Mouse (Mus musculus) heart, embryonic 13.5 days (tissue): Measurements from ENCODE around the gene March8. TPM values are rescaled to one million over a fixed set of nuclear protein-coding genes. Genes with fewer than 3 reads are reported as not detected.

ENCODE experiments used
- ATAC-seq: fragments of 200-750 bp; cut with Nextera tagmentation; 2 replicates; pipeline ENCODE4 v1.8.0; 2017; ENCODE audit warnings: moderate TSS enrichment; ENCODE audit not compliant: insufficient number of reproducible peaks, low FRiP score, low TSS enrichment; ENCODE audit errors: extremely low read depth
- H3K27ac ChIP-seq: fragments of 300-500 bp; sonication (generic); replicated peaks from 2 replicates; pipeline ENCODE4 v1.5.1; 2015; ENCODE audit warnings: moderate library complexity, mild to moderate bottlenecking, inconsistent platforms
- H3K27me3 ChIP-seq: fragments of 300-500 bp; sonication (generic); replicated peaks from 2 replicates; pipeline ENCODE4 v1.6.1; 2015; ENCODE audit warnings: mild to moderate bottlenecking, inconsistent platforms
- H3K36me3 ChIP-seq: fragments of 300-500 bp; sonication (generic); 2 replicates; pipeline ENCODE4 v1.6.1; 2015; ENCODE audit warnings: mild to moderate bottlenecking, inconsistent platforms
- H3K4me1 ChIP-seq: fragments of 300-500 bp; sonication (generic); 2 replicates; pipeline ENCODE4 v1.6.1; 2015; ENCODE audit warnings: inconsistent platforms
- H3K4me2 ChIP-seq: fragments of 300-500 bp; sonication (generic); 2 replicates; pipeline ENCODE4 v1.6.1; 2015; ENCODE audit warnings: inconsistent platforms, mild to moderate bottlenecking, moderate library complexity
- H3K4me3 ChIP-seq: fragments of 300-500 bp; sonication (generic); 2 replicates; pipeline ENCODE4 v1.5.1; 2015; ENCODE audit warnings: moderate library complexity, mild to moderate bottlenecking, inconsistent platforms
- H3K9ac ChIP-seq: fragments of 300-500 bp; sonication (generic); 2 replicates; pipeline ENCODE4 v1.6.1; 2015; ENCODE audit warnings: inconsistent platforms, mild to moderate bottlenecking, moderate library complexity
- H3K9me3 ChIP-seq: fragments of 300-500 bp; sonication (generic); 2 replicates; pipeline ENCODE4 v1.6.1; 2016; ENCODE audit warnings: inconsistent platforms
- WGBS: fragments of 180-500 bp; shearing (Covaris S2); methylation state at CpG from one replicate; pipeline ENCODE4 v1.1.7; 2015; ENCODE audit warnings: mixed read lengths; 5-methylcytosine and 5-hydroxymethylcytosine counted together
- polyA plus RNA-seq: library from polyadenylated mRNA; unstranded; fragments of >200 nt; fragmentation: Nextera tagmentation; extraction: Ambion mirVana; gene quantifications from 2 replicates; pipeline ENCODE4 v1.2.1, GENCODE M21; 2015

The March8 gene
- polyA plus RNA-seq, 1 experiment from 2014 or later = 22.6 TPM

DNA sequence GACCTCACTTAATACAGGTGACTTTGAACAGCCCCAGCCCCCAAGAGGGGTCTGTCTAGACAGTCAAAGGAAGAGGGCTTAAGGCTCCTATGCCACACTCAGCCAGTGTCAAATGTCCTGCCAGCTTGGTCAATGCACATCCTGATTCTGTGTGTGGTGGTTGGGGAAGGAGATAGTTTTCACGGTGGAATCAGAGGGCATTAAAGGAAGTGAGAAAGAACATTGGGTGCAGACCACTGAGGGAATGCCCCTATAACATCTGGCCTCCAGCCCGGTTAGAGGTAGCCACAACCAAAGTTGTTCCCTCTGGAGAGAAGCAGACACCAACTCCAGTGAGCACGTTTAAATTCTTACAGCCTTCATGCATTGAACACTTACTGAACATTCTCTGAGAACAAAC lies 89.7 kb downstream of the March8 start:
- ATAC-seq = no peak
- 74% methylated on average over 3 of the region's 3 CpGs for WGBS
- Histone ChIP-seq H3K9me3 (peaks cover 6% of the 10 kb centered on the region; the same call in 1 of the 2 replicates), H3K4me3 (no peak overlapping the region), H3K4me2 (no peak overlapping the region), H3K4me1 (no peaks in the 10 kb centered on the region), H3K27me3 (peaks cover 3% of the 10 kb centered on the region; the same call in 1 of the 2 replicates), H3K36me3 (no peaks in the 10 kb centered on the region), H3K9ac (no peak overlapping the region), H3K27ac (no peak overlapping the region)

DNA sequence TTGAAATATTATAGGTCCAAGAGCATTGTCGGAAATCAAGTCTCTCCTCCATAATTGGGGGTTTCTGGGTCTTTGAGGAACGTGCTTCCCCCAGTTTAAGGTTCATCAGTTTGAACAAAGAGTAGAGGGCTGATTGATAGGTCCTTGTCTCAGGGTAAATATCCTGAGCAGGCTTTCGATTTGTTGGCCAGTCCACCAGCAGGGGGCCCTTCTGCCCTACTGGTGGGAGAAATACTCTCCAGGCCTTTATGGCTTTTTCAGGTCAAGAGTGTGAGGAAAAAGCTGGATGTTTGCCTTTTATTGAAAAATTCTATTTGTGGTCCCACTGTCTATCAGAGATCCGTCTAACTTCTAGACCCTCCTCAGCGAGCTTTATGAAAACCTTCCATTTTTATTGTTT lies 90.5 kb downstream of the March8 start:
- WGBS = 57% methylated on average over 5 of the region's 5 CpGs
- Histone ChIP-seq H3K4me1 (no peaks in the 10 kb centered on the region), H3K27ac (no peak overlapping the region), H3K4me3 (no peak overlapping the region), H3K27me3 (peaks cover 3% of the 10 kb centered on the region; the same call in 1 of the 2 replicates), H3K4me2 (no peak overlapping the region), H3K9me3 (peaks cover 6% of the 10 kb centered on the region; the same call in 1 of the 2 replicates), H3K36me3 (no peaks in the 10 kb centered on the region), H3K9ac (no peak overlapping the region)
- ATAC-seq = no peak

DNA sequence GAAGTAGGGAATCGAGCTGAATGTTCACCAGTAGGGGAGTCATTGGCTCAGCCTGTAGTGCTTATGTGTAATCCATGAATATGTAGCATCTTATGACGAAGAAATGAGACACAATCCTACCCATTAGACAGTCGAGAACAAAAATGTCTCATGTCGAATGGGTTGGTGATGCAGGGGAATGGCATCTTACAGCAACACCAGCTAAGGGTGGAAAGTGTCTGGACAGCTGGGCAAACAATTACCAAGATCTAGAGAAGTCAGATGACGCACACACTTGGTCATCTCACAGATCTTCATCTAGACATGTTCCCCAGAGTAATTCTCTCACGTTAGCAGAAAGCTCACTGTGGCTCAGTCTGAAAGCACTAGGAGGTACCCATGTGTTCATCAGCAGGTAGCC lies 101.0 kb downstream of the March8 start:
- WGBS = 73% methylated on average over 6 of the region's 6 CpGs

DNA sequence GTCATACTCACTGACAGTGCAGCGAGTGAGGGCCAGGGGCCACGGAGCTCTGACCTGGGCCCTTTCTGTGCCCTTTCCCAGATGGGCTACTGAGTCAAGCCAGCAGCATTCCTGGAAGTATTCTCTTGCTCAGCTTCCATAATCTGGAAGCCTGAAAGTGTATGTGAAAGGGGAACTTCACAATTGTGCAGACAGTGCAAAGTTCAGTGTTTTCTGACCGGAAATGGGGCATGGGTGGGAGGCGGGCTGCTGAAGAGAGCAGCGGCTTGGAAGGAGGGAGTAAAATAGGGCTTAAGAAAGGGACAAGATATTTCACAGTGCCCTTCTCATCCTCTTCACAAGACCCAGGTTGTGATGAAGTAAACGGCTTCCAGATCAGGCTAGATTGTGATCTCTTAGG lies 101.7 kb downstream of the March8 start:
- ATAC-seq = no peak
- H3K36me3 ChIP-seq = no peaks in the 10 kb centered on the region
- no peak overlapping the region for H3K4me3 ChIP-seq
- H3K4me2 ChIP-seq = no peak overlapping the region
- no peak overlapping the region for H3K9ac ChIP-seq
- WGBS = 81% methylated on average over 6 of the region's 6 CpGs
- no peaks in the 10 kb centered on the region for H3K27me3 ChIP-seq
- H3K4me1 ChIP-seq = peaks cover 16% of the 10 kb centered on the region
- no peaks in the 10 kb centered on the region; the same call in 1 of the 2 replicates for H3K9me3 ChIP-seq
- no peak overlapping the region for H3K27ac ChIP-seq

More for the DNA sequence above, 101.0 kb downstream of the March8 start:
- Histone ChIP-seq H3K4me3 (no peak overlapping the region), H3K9me3 (no peaks in the 10 kb centered on the region; the same call in 1 of the 2 replicates), H3K9ac (no peak overlapping the region), H3K36me3 (no peaks in the 10 kb centered on the region), H3K4me1 (peaks cover 16% of the 10 kb centered on the region), H3K4me2 (no peak overlapping the region), H3K27ac (no peak overlapping the region), H3K27me3 (no peaks in the 10 kb centered on the region)
- ATAC-seq = no peak

DNA sequence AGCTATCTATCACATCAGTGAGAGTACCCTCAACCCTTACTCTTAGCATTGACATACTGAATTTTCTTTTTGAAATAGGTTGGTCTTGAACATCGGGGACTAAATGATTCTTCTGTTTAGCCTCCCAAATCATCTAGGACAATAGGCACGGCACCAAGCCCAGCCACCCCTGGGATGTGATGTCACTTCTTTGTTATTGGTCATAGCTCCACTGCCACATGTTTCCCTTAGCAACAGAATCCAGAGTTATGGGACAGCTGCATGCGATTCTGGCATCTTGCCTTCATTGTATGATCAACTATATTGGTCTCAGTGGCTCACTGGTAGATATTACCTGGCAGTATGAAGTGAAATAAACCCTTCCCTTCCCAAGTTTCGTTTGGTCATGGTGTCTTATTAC lies 102.6 kb downstream of the March8 start:
- Histone ChIP-seq H3K4me3 (no peak overlapping the region), H3K9ac (no peak overlapping the region), H3K9me3 (no peaks in the 10 kb centered on the region; the same call in 1 of the 2 replicates), H3K27me3 (no peaks in the 10 kb centered on the region), H3K4me1 (peaks cover 16% of the 10 kb centered on the region), H3K27ac (peak overlapping the region; percentile 82), H3K36me3 (no peaks in the 10 kb centered on the region), H3K4me2 (peak overlapping the region; percentile 42)
- no peak for ATAC-seq
- 48% methylated on average over 4 of the region's 4 CpGs for WGBS

DNA sequence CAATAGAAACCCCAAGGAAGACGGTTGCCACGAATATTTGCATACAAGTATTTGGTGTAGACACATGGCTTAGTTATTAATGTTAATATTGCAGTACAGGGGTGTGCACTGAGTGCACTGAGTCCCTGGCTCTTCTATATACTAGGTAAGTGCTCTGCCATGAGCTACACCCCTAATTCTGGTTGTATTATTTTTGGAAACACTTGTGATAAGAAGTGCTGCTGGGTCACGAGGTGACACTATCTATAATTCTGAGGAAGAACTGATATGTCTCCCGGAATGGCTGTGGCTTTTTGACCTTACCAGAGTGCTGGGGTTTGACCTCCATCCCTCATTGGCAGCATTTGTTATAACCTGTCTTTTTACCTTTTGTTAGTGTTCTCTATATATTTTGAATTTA lies 103.0 kb downstream of the March8 start:
- Histone ChIP-seq H3K4me2 (peak overlapping the region; percentile 42), H3K27ac (peak overlapping the region; percentile 82)
- ATAC-seq = no peak

DNA sequence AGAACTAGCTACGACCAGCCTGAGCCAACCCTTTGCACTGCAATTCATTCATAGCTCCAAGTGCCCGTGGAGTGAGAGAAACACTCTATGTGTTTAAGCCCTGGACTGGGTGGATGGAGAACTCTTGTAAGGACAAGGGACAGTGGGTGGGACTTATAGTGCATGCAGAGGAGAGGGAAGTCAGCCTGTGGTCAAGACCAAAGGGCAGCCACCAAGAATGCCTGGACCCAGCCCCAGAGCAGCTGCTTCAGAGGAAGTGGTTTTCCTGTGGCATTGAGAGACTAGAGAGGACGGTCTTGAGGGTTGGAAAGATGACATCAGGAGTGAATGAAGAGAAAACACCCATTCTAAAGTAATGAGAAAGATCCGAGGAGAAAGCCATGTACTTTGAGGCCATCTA lies 118.0 kb downstream of the March8 start:
- no peak overlapping the region for H3K4me2 ChIP-seq
- no peaks in the 10 kb centered on the region for H3K9me3 ChIP-seq
- H3K9ac ChIP-seq = no peak overlapping the region
- no peak overlapping the region for H3K27ac ChIP-seq
- H3K27me3 ChIP-seq = peaks cover 20% of the 10 kb centered on the region
- H3K36me3 ChIP-seq = no peaks in the 10 kb centered on the region
- ATAC-seq = no peak
- H3K4me1 ChIP-seq = peaks cover 10% of the 10 kb centered on the region; the same call in 1 of the 2 replicates
- H3K4me3 ChIP-seq = no peak overlapping the region
- WGBS = 64% methylated on average over 4 of the region's 4 CpGs

More for the DNA sequence above, 103.0 kb downstream of the March8 start:
- Histone ChIP-seq H3K36me3 (no peaks in the 10 kb centered on the region), H3K27me3 (no peaks in the 10 kb centered on the region), H3K4me3 (no peak overlapping the region), H3K9me3 (no peaks in the 10 kb centered on the region; the same call in 1 of the 2 replicates), H3K4me1 (peaks cover 16% of the 10 kb centered on the region), H3K9ac (no peak overlapping the region)
- 25% methylated on average over 4 of the region's 4 CpGs for WGBS

DNA sequence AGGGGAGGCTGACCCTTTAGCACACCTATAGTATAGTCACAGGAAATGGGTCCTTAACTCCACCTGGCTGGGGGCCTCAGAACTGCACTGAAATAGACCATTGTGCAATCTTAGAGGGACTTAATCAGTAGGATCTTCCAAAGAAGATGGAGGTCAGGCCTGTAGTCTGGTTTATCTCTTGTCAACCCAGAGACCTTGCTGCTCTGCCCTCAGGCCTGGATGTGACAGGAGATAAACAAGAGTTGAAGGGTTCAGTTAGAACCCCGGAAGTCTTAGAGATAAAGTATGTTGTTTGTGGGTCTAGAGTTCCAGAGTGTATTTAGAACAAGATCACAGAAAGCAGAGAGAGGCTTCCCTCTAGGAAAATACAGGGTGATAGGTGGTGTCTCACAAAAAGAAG lies 118.7 kb downstream of the March8 start:
- H3K4me2 ChIP-seq = no peak overlapping the region
- H3K36me3 ChIP-seq = no peaks in the 10 kb centered on the region
- H3K9me3 ChIP-seq = no peaks in the 10 kb centered on the region
- 25% methylated on average over 1 of the region's 1 CpGs for WGBS
- H3K9ac ChIP-seq = no peak overlapping the region
- peaks cover 14% of the 10 kb centered on the region; the same call in 1 of the 2 replicates for H3K4me1 ChIP-seq
- no peak overlapping the region for H3K27ac ChIP-seq
- no peak overlapping the region for H3K4me3 ChIP-seq
- ATAC-seq = no peak
- H3K27me3 ChIP-seq = peaks cover 27% of the 10 kb centered on the region

DNA sequence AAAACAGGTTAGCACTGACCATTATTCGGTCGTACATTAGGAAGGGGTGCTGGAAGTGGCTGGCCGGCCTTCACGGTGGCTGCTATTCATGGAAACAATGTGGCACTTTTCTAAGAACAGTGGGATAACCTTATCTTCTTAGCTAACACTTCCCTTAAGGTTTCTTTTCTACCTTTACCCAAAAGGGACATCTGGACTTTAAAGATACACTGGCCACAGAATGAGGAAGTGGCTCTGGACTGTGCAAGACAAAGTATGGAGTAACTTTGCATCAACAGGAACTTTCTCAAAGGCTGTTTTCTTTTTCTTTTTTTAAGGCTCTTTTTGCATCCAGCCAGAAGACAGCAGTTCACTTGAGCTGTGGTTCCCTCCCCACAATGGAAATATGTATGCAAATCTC lies 120.9 kb downstream of the March8 start:
- no peak overlapping the region for H3K4me3 ChIP-seq
- 38% methylated on average over 4 of the region's 4 CpGs for WGBS
- H3K9ac ChIP-seq = no peak overlapping the region
- H3K27me3 ChIP-seq = peaks cover 46% of the 10 kb centered on the region
- no peaks in the 10 kb centered on the region for H3K9me3 ChIP-seq
- H3K36me3 ChIP-seq = no peaks in the 10 kb centered on the region
- ATAC-seq = no peak
- H3K4me2 ChIP-seq = no peak overlapping the region
- H3K4me1 ChIP-seq = peaks cover 9% of the 10 kb centered on the region; the same call in 1 of the 2 replicates
- no peak overlapping the region for H3K27ac ChIP-seq

Other genes starting within 250 kb of the March8 start
- 10.5 and 12.2 TPM in 2 replicates for gene Tmcc1, start 144.5 kb upstream of the March8 start, polyA plus RNA-seq
- 31.4 and 34.9 TPM in 2 replicates for gene Washc2, start 130.0 kb upstream of the March8 start, polyA plus RNA-seq
- 2.8 and 3.2 TPM in 2 replicates for gene Zfand4, start 73.8 kb upstream of the March8 start, polyA plus RNA-seq
- 2.6 and 2.9 TPM in 2 replicates for gene Alox5, start 123.2 kb downstream of the March8 start, polyA plus RNA-seq
- gene Olfr211, start 151.1 kb downstream of the March8 start, polyA plus RNA-seq = not detected in 2 replicates
- gene Olfr212, start 168.5 kb downstream of the March8 start, polyA plus RNA-seq = not detected in 2 replicates
- gene Olfr213, start 200.4 kb downstream of the March8 start, polyA plus RNA-seq = not detected in 2 replicates
- 0.51 and 0.61 TPM in 2 replicates for gene Gm5580, start 213.1 kb downstream of the March8 start, polyA plus RNA-seq
- gene Olfr214, start 216.2 kb downstream of the March8 start, polyA plus RNA-seq = not detected in 2 replicates
- not detected in 2 replicates for gene Olfr215, start 246.2 kb downstream of the March8 start, polyA plus RNA-seq